Comparison of ENCODE assay signal across 8 mouse cellular contexts in the genomic region with DNA sequence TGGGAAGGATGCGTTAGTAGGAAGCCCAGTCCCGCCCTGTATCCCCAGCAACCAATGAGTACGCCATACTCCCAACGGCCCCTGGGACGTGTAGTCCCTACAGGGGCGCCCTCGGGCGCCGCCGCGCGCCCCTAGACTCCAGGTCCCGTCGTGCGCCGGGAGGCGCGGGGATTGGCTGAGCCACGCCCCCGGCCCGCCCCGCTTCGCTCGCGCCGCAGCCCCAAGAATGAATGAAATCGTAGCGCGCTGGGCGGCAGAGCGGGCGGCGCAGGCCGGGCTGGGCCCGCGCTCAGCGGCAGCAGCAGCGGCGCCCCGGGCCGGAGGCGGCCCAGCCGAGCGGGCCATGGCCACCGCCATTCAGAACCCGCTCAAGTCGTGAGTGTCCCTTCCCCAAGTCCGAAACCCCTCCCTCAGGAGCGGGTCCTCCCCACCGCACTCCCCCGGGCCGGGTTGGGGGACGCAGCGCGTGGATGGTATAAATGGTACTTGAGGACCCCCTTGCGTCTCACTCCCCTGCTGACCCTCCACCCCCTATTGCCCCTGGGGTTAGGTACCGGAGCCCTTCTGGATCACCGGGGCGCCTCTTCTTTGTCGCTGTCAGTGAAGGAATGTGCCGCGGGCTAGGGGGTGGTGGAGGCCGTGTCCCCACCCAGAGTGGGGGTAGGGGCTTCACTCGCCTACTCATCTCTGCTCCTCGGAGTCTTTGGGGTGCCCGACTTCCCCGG. TPM values are rescaled to one million over a fixed set of nuclear protein-coding genes. Genes with fewer than 3 reads are reported as not detected.
A peak's percentile ranks its signal among the peaks of the same experiment; 100 is the strongest.
DNase-seq lines count a peak whose midpoint lies in the region; ATAC-seq lines count a peak whose summit lies in the region.

Gene Dpf1 (plus strand): TSS at position 214 of the 725 bp plus-strand sequence.

- H3K4me2 ChIP-seq in forebrain, embryonic 14.5 days (ENCODE audit: low read length) = peak within 1 kb of the TSS; percentile 95
- H3K4me2 ChIP-seq in liver, embryonic 16.5 days (ENCODE audit: low read depth, low read length) = peak within 1 kb of the TSS; percentile 70
- peak within 1 kb of the TSS; percentile 93 for H3K4me2 ChIP-seq in neural tube, embryonic 13.5 days

- intact Hi-C loops in heart, postnatal 14 days (cut with DNase I) = loop anchor here (5.0 kb wide), 2 partner anchors 252 to 317 kb away; no protein-coding TSS in a partner anchor

- H3K27me3 ChIP-seq in forebrain, embryonic 14.5 days (replicated peaks; ENCODE audit: control insufficient read depth, insufficient read depth, low read length) = no peaks in the 10 kb centered on the region
- H3K27me3 ChIP-seq in liver, embryonic 16.5 days (ENCODE audit: control insufficient read depth, insufficient read depth, low read depth, low read length) = peaks cover 54% of the 10 kb centered on the region
- H3K27me3 ChIP-seq in neural tube, embryonic 13.5 days = no peaks in the 10 kb centered on the region

- peak within 1 kb of the TSS; percentile 86 for H3K9ac ChIP-seq in forebrain, embryonic 14.5 days (ENCODE audit: low read length)
- 0 out of 2 replicates have a peak within 1 kb of the TSS, but pooled peaks have one; percentile 16 for H3K9ac ChIP-seq in liver, embryonic 16.5 days (ENCODE audit: low read depth, low read length)
- H3K9ac ChIP-seq in neural tube, embryonic 13.5 days = peak within 1 kb of the TSS; percentile 90

- no peaks in the 10 kb centered on the region for H3K36me3 ChIP-seq in forebrain, embryonic 14.5 days (ENCODE audit: control insufficient read depth, insufficient read depth, low read length)
- no peaks in the 10 kb centered on the region for H3K36me3 ChIP-seq in liver, embryonic 16.5 days (ENCODE audit: control insufficient read depth, insufficient read depth)
- H3K36me3 ChIP-seq in neural tube, embryonic 13.5 days = no peaks in the 10 kb centered on the region

- peaks cover 20% of the 10 kb centered on the region for H3K4me1 ChIP-seq in forebrain, embryonic 14.5 days (ENCODE audit: control insufficient read depth, insufficient read depth, low read length)
- peaks cover 30% of the 10 kb centered on the region for H3K4me1 ChIP-seq in liver, embryonic 16.5 days (ENCODE audit: control insufficient read depth, low read depth, low read length)
- H3K4me1 ChIP-seq in neural tube, embryonic 13.5 days (replicated peaks) = peaks cover 45% of the 10 kb centered on the region

- WGBS in forebrain, embryonic 14.5 days = under 1% methylated on average over 62 of the region's 67 CpGs
- WGBS in liver, embryonic 16.5 days (ENCODE audit: insufficient replicate concordance) = 1% methylated on average over 58 of the region's 67 CpGs
- WGBS in neural tube, embryonic 13.5 days = 0% methylated on average over 66 of the region's 67 CpGs

- no peaks in the 10 kb centered on the region for H3K9me3 ChIP-seq in forebrain, embryonic 14.5 days (replicated peaks; ENCODE audit: control insufficient read depth, low read length)
- H3K9me3 ChIP-seq in liver, embryonic 16.5 days (replicated peaks; ENCODE audit: control insufficient read depth, low read length) = no peaks in the 10 kb centered on the region
- H3K9me3 ChIP-seq in neural tube, embryonic 13.5 days = no peaks in the 10 kb centered on the region

- peak; percentile 83 for DNase-seq in MN1 (ENCODE audit: low spot score)
- DNase-seq in c-Kit-positive CD71-positive TER-119-positive erythroid progenitor cells, embryonic 14.5 days (ENCODE audit: low spot score) = peak; percentile 55
- DNase-seq in forebrain, embryonic 14.5 days (ENCODE audit: low spot score) = peak; percentile 98
- DNase-seq in heart, postnatal 14 days = peak; percentile 80 to 81
- peak; percentile 86 to 93 for DNase-seq in kidney, postnatal 4 days
- peak; percentile 93 for DNase-seq in thymus, postnatal 0 days (ENCODE audit: low spot score)

- H3K4me3 ChIP-seq in forebrain, embryonic 14.5 days (ENCODE audit: low read depth, low read length) = peak within 1 kb of the TSS; percentile 74
- H3K4me3 ChIP-seq in liver, embryonic 16.5 days (ENCODE audit: low read depth, low read length) = peak within 1 kb of the TSS; percentile 52
- peak within 1 kb of the TSS; percentile 74 for H3K4me3 ChIP-seq in neural tube, embryonic 13.5 days

- ATAC-seq in forebrain, embryonic 14.5 days = peak; percentile 92
- peak; percentile 76 for ATAC-seq in liver, embryonic 16.5 days (ENCODE audit: low read depth)
- ATAC-seq in neural tube, embryonic 13.5 days (ENCODE audit: low read depth) = peak; percentile 82

- peak within 1 kb of the TSS; percentile 93 for H3K27ac ChIP-seq in forebrain, embryonic 14.5 days (ENCODE audit: low read depth, low read length)
- H3K27ac ChIP-seq in liver, embryonic 16.5 days (ENCODE audit: low read length) = no peak within 1 kb of the TSS
- peak within 1 kb of the TSS; percentile 95 for H3K27ac ChIP-seq in neural tube, embryonic 13.5 days (replicated peaks)

RNA-seq across cellular contexts. Expression of gene Dpf1, which starts in this region (rescaled TPM):
- polyA plus RNA-seq in forebrain, embryonic 14.5 days (2014; fragmentation: Nextera tagmentation; extraction: Ambion mirVana) = 167 and 205 TPM in 2 replicates
- total RNA-seq in heart, postnatal 14 days (2021) = 1 to 10 TPM in 1 of 2 experiments, under 1 TPM in 1; 0.19 to 1.2 TPM
- 1.2 and 1.5 TPM in 2 replicates for polyA plus RNA-seq in liver, embryonic 16.5 days (2015; fragmentation: Nextera tagmentation; extraction: Ambion mirVana)
- polyA plus RNA-seq in neural tube, embryonic 13.5 days (2015; fragmentation: Nextera tagmentation; extraction: Ambion mirVana) = 175 and 176 TPM in 2 replicates
- 3.0 and 3.5 TPM in 2 replicates for polyA plus RNA-seq in thymus, postnatal 0 days (2015; fragmentation: Nextera tagmentation; extraction: Ambion mirVana)

Comparison
In these comparisons a context has a peak if more than half of its experiments do, and no peak if none do; other contexts are left out.
1. RNA of gene Dpf1 (polyA plus RNA-seq): 175 to 176 TPM in neural tube, embryonic 13.5 days and 167 to 205 TPM in forebrain, embryonic 14.5 days; 3.0 to 3.5 TPM in thymus, postnatal 0 days and 1.2 to 1.5 TPM in liver, embryonic 16.5 days; every median in the first group is over 10 times any median in the second.
2. H3K9ac ChIP-seq: peak in every context shown above with its lines; median percentile 90 in neural tube, embryonic 13.5 days; 86 in forebrain, embryonic 14.5 days; 16 in liver, embryonic 16.5 days.
3. Peak in every context shown above with its lines, with median percentiles within 50 percentile points of each other: DNase-seq, ATAC-seq, H3K4me2 ChIP-seq and H3K4me3 ChIP-seq.